Mouse (Mus musculus) thymus, adult 2 months (tissue): ENCODE measurements at regions not wholly inside any gene's neighbourhood (a gene's known extent, or its start where the extent isn't known, plus 50 kb on each side); places are given as distances from the start of the nearest gene placed in this dataset.

Experiments used
- CTCF ChIP-seq: fragments of 200-500 bp; IDR thresholded peaks from 2 replicates; pipeline ENCODE4 v1.5.1; 2012; ENCODE audit warnings: mild to moderate bottlenecking, control low read depth, low read length, moderate library complexity, borderline replicate concordance; ENCODE audit not compliant: control insufficient read depth, poor library complexity, insufficient read depth; ENCODE audit errors: extremely low read depth
- POLR2A ChIP-seq: fragments of 200-500 bp; IDR thresholded peaks from 2 replicates; pipeline ENCODE4 v1.6.1; 2012; ENCODE audit warnings: mild to moderate bottlenecking, low read length, control low read depth, moderate library complexity; ENCODE audit not compliant: control insufficient read depth, poor library complexity, insufficient read depth; ENCODE audit errors: extremely low read depth

GRCm38 (mm10) chr17:45243103-45243502, 190.4 kb downstream of the Cdc5l start:
- TF ChIP-seq CTCF (no peak), POLR2A (no peak)
